Mouse (Mus musculus) hindbrain, embryonic 15.5 days (tissue): ENCODE data around the gene Gm8232. TPM values are rescaled to one million over a fixed set of nuclear protein-coding genes. Genes with fewer than 3 reads are reported as not detected.
"Not testable (repeated sequence)": the region's sequence is repeated elsewhere in the genome, so short reads cannot be mapped to it uniquely, and the experiment has no call there.

Experiments used
- ATAC-seq: fragments of 200-750 bp; cut with Nextera tagmentation; 2 replicates; pipeline ENCODE4 v1.8.0; 2017; ENCODE audit warnings: low read depth, moderate number of reproducible peaks, moderate TSS enrichment; ENCODE audit not compliant: low FRiP score
- H3K27ac ChIP-seq: fragments of 300-500 bp; sonication (generic); replicated peaks from 2 replicates; pipeline ENCODE4 v1.5.1; 2015; ENCODE audit warnings: mild to moderate bottlenecking, inconsistent platforms
- H3K27me3 ChIP-seq: fragments of 300-500 bp; sonication (generic); 2 replicates; pipeline ENCODE4 v1.6.1; 2015; ENCODE audit warnings: control low read depth, inconsistent platforms
- H3K36me3 ChIP-seq: fragments of 300-500 bp; sonication (generic); 2 replicates; pipeline ENCODE4 v1.6.1; 2015; ENCODE audit warnings: control low read depth, inconsistent platforms
- H3K4me1 ChIP-seq: fragments of 300-500 bp; sonication (generic); replicated peaks from 2 replicates; pipeline ENCODE4 v1.6.1; 2015; ENCODE audit warnings: control low read depth, inconsistent platforms
- H3K4me2 ChIP-seq: fragments of 300-500 bp; sonication (generic); 2 replicates; pipeline ENCODE4 v1.6.1; 2015; ENCODE audit warnings: moderate library complexity, mild to moderate bottlenecking, inconsistent platforms
- H3K4me3 ChIP-seq: fragments of 300-500 bp; sonication (generic); 2 replicates; pipeline ENCODE4 v1.5.1; 2015; ENCODE audit warnings: mild to moderate bottlenecking, inconsistent platforms
- H3K9ac ChIP-seq: fragments of 300-500 bp; sonication (generic); 2 replicates; pipeline ENCODE4 v1.6.1; 2015; ENCODE audit warnings: inconsistent platforms
- H3K9me3 ChIP-seq: fragments of 300-500 bp; sonication (generic); 2 replicates; pipeline ENCODE4 v1.6.1; 2016; ENCODE audit warnings: control low read depth, inconsistent platforms
- WGBS: fragments of 180-500 bp; shearing (Covaris S2); methylation state at CpG from one replicate; pipeline ENCODE4 v1.1.7; 2015; 5-methylcytosine and 5-hydroxymethylcytosine counted together
- polyA plus RNA-seq: library from polyadenylated mRNA; unstranded; fragments of >200 nt; fragmentation: Nextera tagmentation; extraction: Ambion mirVana; gene quantifications from 2 replicates; pipeline ENCODE4 v1.2.1, GENCODE M21; 2015

The Gm8232 gene
- polyA plus RNA-seq, result not detected in 2 replicates

GRCm38 (mm10) chr14:44433335-44433734, at the start of gene Gm8232:
Gm8232 (plus strand) TSS chr14:44433635.
- H3K27me3 ChIP-seq, H3K4me2 ChIP-seq, H3K9me3 ChIP-seq, H3K4me3 ChIP-seq, ATAC-seq, H3K9ac ChIP-seq, H3K4me1 ChIP-seq, H3K36me3 ChIP-seq, H3K27ac ChIP-seq: not testable (repeated sequence)
- WGBS, result 95% methylated on average over 3 of the region's 3 CpGs

GRCm38 (mm10) chr14:44384233-44384632, 49.2 kb upstream of the Gm8232 start:
- not testable (repeated sequence) for H3K27ac ChIP-seq, H3K27me3 ChIP-seq, H3K9me3 ChIP-seq, H3K4me1 ChIP-seq, H3K36me3 ChIP-seq, H3K9ac ChIP-seq, H3K4me2 ChIP-seq, ATAC-seq, H3K4me3 ChIP-seq
- WGBS, result 86% methylated on average over 4 of the region's 4 CpGs

- not testable (repeated sequence) for H3K4me3 ChIP-seq, H3K9ac ChIP-seq, H3K27ac ChIP-seq, H3K4me2 ChIP-seq, H3K27me3 ChIP-seq, H3K4me1 ChIP-seq, H3K9me3 ChIP-seq, ATAC-seq, H3K36me3 ChIP-seq
- WGBS, result no CpG with 5 or more reads among the region's 2 CpGs
These were observed 22.8 kb upstream of the Gm8232 start, which contains the start of gene Gm3371 for GRCm38 (mm10) chr14:44410588-44410987. Gm3371 (minus strand) TSS chr14:44410688.

Other genes starting within 250 kb of the Gm8232 start
- gene Gm8212, start 236.0 kb upstream of the Gm8232 start, polyA plus RNA-seq, result not detected in 2 replicates
- gene 4930503E14Rik, start 220.4 kb upstream of the Gm8232 start, polyA plus RNA-seq, result not detected in 2 replicates
- gene Gm8220, start 148.1 kb upstream of the Gm8232 start, polyA plus RNA-seq, result not detected in 2 replicates
- gene Gm5930, start 95.1 kb upstream of the Gm8232 start, polyA plus RNA-seq, result not detected in 2 replicates
- gene Gm8229, start 68.3 kb upstream of the Gm8232 start, polyA plus RNA-seq, result not detected in 2 replicates
- gene Gm3371, start 22.9 kb upstream of the Gm8232 start, polyA plus RNA-seq, result not detected in 2 replicates
- 0.20 and 0.23 TPM in 2 replicates for gene BC061237, start 58.8 kb downstream of the Gm8232 start, polyA plus RNA-seq
- gene Gm17093, start 84.6 kb downstream of the Gm8232 start, polyA plus RNA-seq, result not detected in 2 replicates
- gene Gm8247, start 149.5 kb downstream of the Gm8232 start, polyA plus RNA-seq, result 0.34 and 0.40 TPM in 2 replicates
- gene Gm5624, start 194.3 kb downstream of the Gm8232 start, polyA plus RNA-seq, result not detected in 2 replicates